Mouse (Mus musculus): ENCODE data around the gene Cd247.

GRCm38 (mm10) chr1:165814521-165815278 is 26.2 kb downstream of the Cd247 start:
- TF ChIP-seq CTCF (IDR thresholded peaks at IDR 0.05; ENCODE audit: low read depth) (no peak), EP300 (IDR thresholded peaks at IDR 0.05; ENCODE audit: low read depth) (no peak)

Measured in liver, embryonic 14.5 days (tissue).